Mouse (Mus musculus) CH12.LX (cell line): ENCODE results near the gene Sphk1. TPM values are rescaled to one million over a fixed set of nuclear protein-coding genes. Genes with fewer than 3 reads are reported as not detected.

ENCODE experiments used
- DNase-seq: peaks from one replicate; pipeline ENCODE4 v3.0.0-alpha.2; 2013; ENCODE audit errors: extremely low read depth
- H3K27ac ChIP-seq: 2 replicates; pipeline ENCODE4 v1.5.1; 2012; ENCODE audit warnings: low read depth, mild to moderate bottlenecking, control low read depth, moderate library complexity; ENCODE audit not compliant: insufficient read depth
- H3K27me3 ChIP-seq: replicated peaks from 2 replicates; pipeline ENCODE3; 2012; ENCODE audit warnings: inconsistent platforms
- H3K36me3 ChIP-seq, 2 experiments: replicated peaks in 1 of 2; 2 replicates each; pipeline versions ENCODE3 to v1.6.1; 2012; ENCODE audit warnings: inconsistent platforms in 1 of 2, low read length in 1 of 2, mild to moderate bottlenecking in 1 of 2, mixed read lengths in 1 of 2, moderate library complexity in 1 of 2; ENCODE audit not compliant: control insufficient read depth in 1 of 2, insufficient read depth in 1 of 2
- H3K4me1 ChIP-seq, 2 experiments: 2 replicates each; pipeline ENCODE4 v1.6.1; 2012; ENCODE audit warnings: inconsistent platforms in 1 of 2, moderate library complexity in 1 of 2; ENCODE audit not compliant: insufficient read depth in 2 of 2, control insufficient read depth in 1 of 2
- H3K4me2 ChIP-seq: 2 replicates; pipeline ENCODE4 v1.6.1; 2012; ENCODE audit warnings: low read depth, mild to moderate bottlenecking, control low read depth; ENCODE audit not compliant: poor library complexity, insufficient read depth, severe bottlenecking
- H3K4me3 ChIP-seq, 3 experiments: fragments of 150-350 bp in 1 of 3; sonication (generic) in 1 of 3; replicated peaks in 1 of 3; 2 replicates each; pipeline versions ENCODE3 to v1.5.1; 2011 to 2012; ENCODE audit warnings: low read depth in 2 of 3, low read length in 2 of 3, mild to moderate bottlenecking in 2 of 3, moderate library complexity in 2 of 3, control low read depth in 1 of 3, improper control_type of control experiment in 1 of 3, inconsistent platforms in 1 of 3, mixed read lengths in 1 of 3; ENCODE audit not compliant: poor library complexity in 1 of 3
- H3K79me2 ChIP-seq: replicated peaks from 2 replicates; pipeline ENCODE4 v1.6.1; 2012; ENCODE audit warnings: mild to moderate bottlenecking, moderate library complexity; ENCODE audit not compliant: control insufficient read depth, poor library complexity, insufficient read depth, severe bottlenecking; ENCODE audit errors: extremely low read depth
- H3K9ac ChIP-seq: 2 replicates; pipeline ENCODE4 v1.6.1; 2012; ENCODE audit warnings: low read depth, mild to moderate bottlenecking, control low read depth, moderate library complexity; ENCODE audit not compliant: insufficient read depth
- H3K9me3 ChIP-seq: replicated peaks from 2 replicates; pipeline ENCODE3; 2012; ENCODE audit warnings: low read length, inconsistent platforms, mixed read lengths
- BHLHE40 ChIP-seq: IDR thresholded peaks from 2 replicates; pipeline ENCODE4 v1.6.1; 2011; ENCODE audit warnings: mild to moderate bottlenecking, low read depth, low read length, improper control_type of control experiment
- CHD1 ChIP-seq: IDR thresholded peaks from 2 replicates; pipeline ENCODE4 v1.6.1; 2012; ENCODE audit warnings: low read depth, low read length, improper control_type of control experiment, inconsistent platforms
- CTCF ChIP-seq, 2 experiments: IDR thresholded peaks in 1 of 2; conservative IDR thresholded peaks in 1 of 2; 2 replicates each; pipeline ENCODE4 v1.5.1; 2011 to 2012; ENCODE audit warnings: low read depth in 2 of 2, low read length in 2 of 2, improper control_type of control experiment in 1 of 2, inconsistent platforms in 1 of 2, mild to moderate bottlenecking in 1 of 2, moderate library complexity in 1 of 2
- E2F4 ChIP-seq: IDR thresholded peaks from 2 replicates; pipeline ENCODE4 v1.6.1; 2011; ENCODE audit warnings: low read depth, low read length, improper control_type of control experiment; ENCODE audit not compliant: insufficient replicate concordance
- ETS1 ChIP-seq: conservative IDR thresholded peaks from 2 replicates; pipeline ENCODE4 v1.6.1; 2012; ENCODE audit warnings: low read depth, mild to moderate bottlenecking, inconsistent platforms, low read length, improper control_type of control experiment, moderate library complexity
- IRF4 ChIP-seq: IDR thresholded peaks from 2 replicates; pipeline ENCODE4 v1.6.1; 2014; ENCODE audit warnings: low read depth, mild to moderate bottlenecking, inconsistent platforms, low read length, improper control_type of control experiment
- JUND ChIP-seq: conservative IDR thresholded peaks from 2 replicates; pipeline ENCODE4 v1.6.1; 2011; ENCODE audit warnings: low read depth, low read length, improper control_type of control experiment
- MAFK ChIP-seq: IDR thresholded peaks from 2 replicates; pipeline ENCODE4 v1.6.1; 2011; ENCODE audit warnings: low read length, improper control_type of control experiment; ENCODE audit not compliant: insufficient replicate concordance
- MAX ChIP-seq: IDR thresholded peaks from 2 replicates; pipeline ENCODE4 v1.6.1; 2011; ENCODE audit warnings: low read length, improper control_type of control experiment
- MAZ ChIP-seq: IDR thresholded peaks from 2 replicates; pipeline ENCODE4 v1.6.1; 2012; ENCODE audit warnings: low read depth, mild to moderate bottlenecking, inconsistent platforms, low read length, improper control_type of control experiment, moderate library complexity
- MEF2A ChIP-seq: IDR thresholded peaks from 2 replicates; pipeline ENCODE4 v1.6.1; 2014; ENCODE audit warnings: low read depth, mild to moderate bottlenecking, inconsistent platforms, low read length, improper control_type of control experiment, borderline replicate concordance
- NELFE ChIP-seq: IDR thresholded peaks from 2 replicates; pipeline ENCODE4 v1.6.1; 2011; ENCODE audit warnings: low read depth, low read length, improper control_type of control experiment
- PAX5 ChIP-seq: IDR thresholded peaks from 2 replicates; pipeline ENCODE4 v1.6.1; 2012; ENCODE audit warnings: low read length, inconsistent platforms, mixed read lengths
- POLR2A ChIP-seq: IDR thresholded peaks from 2 replicates; pipeline ENCODE4 v1.6.1; 2011; ENCODE audit warnings: low read depth, mild to moderate bottlenecking, improper control_type of control experiment, low read length
- POLR2AphosphoS2 ChIP-seq: IDR thresholded peaks from 2 replicates; pipeline ENCODE4 v1.6.1; 2011; ENCODE audit warnings: low read depth, low read length, improper control_type of control experiment
- RAD21 ChIP-seq: IDR thresholded peaks from 2 replicates; pipeline ENCODE4 v1.6.1; 2011; ENCODE audit warnings: low read depth, mild to moderate bottlenecking, low read length, improper control_type of control experiment, moderate library complexity
- SMC3 ChIP-seq: IDR thresholded peaks from 2 replicates; pipeline ENCODE4 v1.6.1; 2011; ENCODE audit warnings: low read depth, low read length, improper control_type of control experiment
- TBP ChIP-seq: conservative IDR thresholded peaks from 2 replicates; pipeline ENCODE4 v1.6.1; 2011; ENCODE audit warnings: low read depth, low read length, improper control_type of control experiment
- TCF12 ChIP-seq: IDR thresholded peaks from 2 replicates; pipeline ENCODE4 v1.6.1; 2014; ENCODE audit warnings: low read depth, mild to moderate bottlenecking, inconsistent platforms, low read length, improper control_type of control experiment
- UBTF ChIP-seq: IDR thresholded peaks from 2 replicates; pipeline ENCODE4 v1.6.1; 2012; ENCODE audit warnings: low read depth, mild to moderate bottlenecking, inconsistent platforms, low read length, improper control_type of control experiment, moderate library complexity
- USF2 ChIP-seq: conservative IDR thresholded peaks from 2 replicates; pipeline ENCODE4 v1.6.1; 2011; ENCODE audit warnings: low read depth, low read length, improper control_type of control experiment
- ZC3H11A ChIP-seq: IDR thresholded peaks from 2 replicates; pipeline ENCODE4 v1.6.1; 2012; ENCODE audit warnings: low read depth, mild to moderate bottlenecking, inconsistent platforms, low read length, improper control_type of control experiment
- ZMIZ1 ChIP-seq: IDR thresholded peaks from 2 replicates; pipeline ENCODE4 v1.6.1; 2012; ENCODE audit warnings: low read depth, mild to moderate bottlenecking, inconsistent platforms, low read length, improper control_type of control experiment
- ZNF384 ChIP-seq: IDR thresholded peaks from 2 replicates; pipeline ENCODE4 v1.6.1; 2012; ENCODE audit warnings: low read depth, low read length, improper control_type of control experiment, inconsistent platforms
- dilution Hi-C: fragments of 300-500 bp; cut with MboI; formaldehyde crosslinking; loops from 2 replicates; pipeline ENCODE4 v1.14.3; 2020; ENCODE audit warnings: low sequenced_read_pairs; ENCODE audit not compliant: extremely low pct_unique_long_range_greater_than_20kb, extremely low pct_ligation_motif_present
- in situ Hi-C: fragments of 300-500 bp; cut with MboI; formaldehyde crosslinking; loops from 3 replicates; pipeline ENCODE4 v1.14.3; 2019; ENCODE audit warnings: low sequenced_read_pairs, low pct_ligation_motif_present, low pct_unique_long_range_greater_than_20kb, mixed read lengths
- polyA plus RNA-seq: library from polyadenylated mRNA; unstranded; fragments of >175 nt; gene quantifications from 2 replicates; pipeline ENCODE4 v1.2.1, GENCODE M21; 2012; ENCODE audit warnings: low read depth; ENCODE audit not compliant: insufficient read length
- total RNA-seq, 2 experiments: library from RNA; depleted of rRNA; stranded (reverse); fragments of 300-350 nt in 1 of 2; fragments of >200 nt in 1 of 2; gene quantifications; 2 replicates each; pipeline ENCODE4 v1.2.3; 2012 to 2014

The Sphk1 gene
- total and polyA plus RNA-seq, 3 experiments: 0.50 to 2.1 (median 0.89) TPM

DNA sequence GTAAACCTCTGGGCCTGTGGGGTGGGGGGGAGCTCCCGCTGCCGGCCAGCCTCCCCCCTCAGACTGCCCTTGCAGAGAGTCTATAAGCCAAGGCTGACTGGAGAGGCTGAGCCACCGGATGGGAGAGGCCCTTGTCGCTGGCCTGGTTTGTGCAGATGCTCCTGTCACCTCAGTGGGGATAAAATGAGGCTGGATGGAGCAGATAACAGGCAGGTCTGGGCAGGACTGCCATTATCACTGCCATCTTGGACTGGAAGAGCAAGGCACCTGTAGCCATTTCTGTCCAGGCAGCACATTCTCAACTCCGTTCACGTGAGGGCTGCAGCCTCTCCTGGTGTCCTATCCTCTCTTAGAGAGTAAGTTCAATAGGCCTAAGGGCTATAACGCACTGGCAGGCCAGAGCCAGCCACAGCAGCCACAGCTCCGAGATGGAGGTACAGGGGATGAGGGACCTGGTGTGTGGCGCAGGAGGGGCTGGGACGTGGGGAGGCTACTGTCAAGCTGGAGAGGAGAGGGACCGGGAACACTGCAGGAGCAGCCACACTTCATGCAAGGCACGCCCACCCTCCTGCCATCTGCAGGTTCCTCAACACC lies 7.5 kb downstream of the Sphk1 start:
- Histone ChIP-seq H3K79me2 (no peaks in the 10 kb centered on the region), H3K4me3 (no peak overlapping the region)
- TF ChIP-seq CHD1 (no peak), ZC3H11A (no peak), TCF12 (no peak), NELFE (no peak), CTCF (conservative IDR thresholded peaks at IDR 0.05 in 1 of 2, IDR thresholded peaks at IDR 0.05 in 1 of 2; ENCODE audit: low read depth in 2 of 2, low read length in 2 of 2) (no peak), JUND (no peak), E2F4 (no peak), IRF4 (no peak), MAX (no peak), POLR2AphosphoS2 (no peak), POLR2A (no peak), SMC3 (no peak), ZNF384 (no peak), PAX5 (no peak), BHLHE40 (no peak)
- TF ChIP-seq, all 38 proteins: peak for 0
- Histone ChIP-seq H3K9me3 (no peaks in the 10 kb centered on the region), H3K4me2 (no peak overlapping the region), H3K27me3 (peaks cover 10% of the 10 kb centered on the region), H3K4me1 (peaks cover 0 to 10% of the 10 kb centered on the region in 2 experiments; a peak in 2 of 4 replicates), H3K36me3 (peaks cover 53 to 75% of the 10 kb centered on the region in 2 experiments), H3K9ac (no peak overlapping the region), H3K27ac (no peak overlapping the region)
- in situ Hi-C loops: loop anchor here (10.0 kb wide), 1 partner anchor 213 kb away; no protein-coding TSS in a partner anchor
- dilution Hi-C loops: no loop called here
- no peak for DNase-seq

DNA sequence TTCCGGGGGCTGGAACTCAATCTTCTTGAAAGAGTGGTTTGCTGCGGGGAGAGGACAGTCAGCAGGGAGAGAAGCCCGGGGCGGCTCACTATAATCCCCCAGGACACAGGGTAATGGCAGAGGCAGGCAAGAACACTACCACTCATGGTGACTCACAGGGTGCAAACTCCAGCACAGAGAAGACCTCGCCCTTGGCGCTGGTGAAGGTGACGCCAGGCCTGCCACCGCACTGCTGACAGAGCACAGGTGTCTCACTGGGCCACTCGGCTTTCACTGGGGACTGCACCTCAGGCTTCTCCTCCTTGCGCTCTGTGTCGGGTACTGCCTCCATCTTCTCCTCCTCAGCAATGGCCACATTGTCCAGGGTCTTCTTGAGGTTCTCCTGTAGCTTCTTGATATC lies 10.5 kb downstream of the Sphk1 start:
- Histone ChIP-seq H3K27me3 (no peaks in the 10 kb centered on the region), H3K4me2 (no peak overlapping the region), H3K36me3 (peaks cover 82 to 98% of the 10 kb centered on the region in 2 experiments), H3K4me3 (no peak overlapping the region), H3K27ac (no peak overlapping the region), H3K4me1 (no peaks in the 10 kb centered on the region), H3K9me3 (no peaks in the 10 kb centered on the region), H3K79me2 (no peaks in the 10 kb centered on the region), H3K9ac (no peak overlapping the region)
- in situ Hi-C loops (no loop called here), dilution Hi-C loops (no loop called here)
- TF ChIP-seq MAZ: no peak
- TF ChIP-seq RAD21: no peak
- no peak for TF ChIP-seq JUND
- TF ChIP-seq ZC3H11A: no peak
- TF ChIP-seq USF2: no peak
- TF ChIP-seq ETS1: no peak
- TF ChIP-seq SMC3: no peak
- TF ChIP-seq CHD1: no peak
- no peak for TF ChIP-seq TCF12
- no peak for TF ChIP-seq TBP
- TF ChIP-seq MAFK: no peak
- TF ChIP-seq UBTF: no peak
- no peak for TF ChIP-seq NELFE
- no peak for TF ChIP-seq MEF2A
- no peak for TF ChIP-seq ZMIZ1
- no peak for TF ChIP-seq PAX5
- DNase-seq: no peak
